Mouse (Mus musculus): ENCODE results near the gene Fdxacb1. TPM values are rescaled to one million over a fixed set of nuclear protein-coding genes. Genes with fewer than 3 reads are reported as not detected.

Gene Fdxacb1
- polyA plus RNA-seq, 2 experiments: 7.4 to 10.6 TPM

DNA sequence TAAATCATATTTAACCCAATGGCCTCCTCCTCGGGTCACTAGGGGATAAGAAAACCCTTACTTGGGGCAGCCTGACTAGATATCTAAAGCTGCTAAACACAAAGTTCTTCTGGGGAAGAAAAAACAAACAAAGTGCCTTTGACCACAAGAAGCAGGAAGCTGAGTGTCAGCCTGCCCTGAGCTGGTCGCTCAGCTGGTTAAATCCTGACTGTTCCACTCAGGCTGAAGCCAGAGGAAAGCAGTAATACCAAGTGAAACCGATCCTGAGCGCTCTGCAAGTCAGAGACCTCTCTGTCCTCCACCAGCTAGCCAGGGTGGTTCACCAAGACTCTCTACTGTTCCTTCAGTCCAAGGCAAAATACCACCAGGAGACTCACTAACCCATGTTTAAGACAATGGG is 38.4 kb upstream of the Fdxacb1 start:
- ATAC-seq (ENCODE audit: low FRiP score, low read depth) (no peak), DNase-seq (ENCODE audit: low spot score) (no peak)
- no peak for TF ChIP-seq POLR2A (IDR thresholded peaks at IDR 0.05; ENCODE audit: borderline replicate concordance, extremely low read depth, insufficient read depth, insufficient read length)
- Histone ChIP-seq H3K4me1 (ENCODE audit: control insufficient read depth, insufficient read depth, low read length) (peaks cover 20% of the 10 kb centered on the region; the same call in 1 of the 2 replicates), H3K36me3 (ENCODE audit: control insufficient read depth, insufficient read depth, low read length) (no peaks in the 10 kb centered on the region), H3K4me3 (replicated peaks; ENCODE audit: low read length) (no peak overlapping the region), H3K27ac (replicated peaks; ENCODE audit: low read depth, low read length) (no peak overlapping the region), H3K27me3 (ENCODE audit: control insufficient read depth, insufficient read depth, low read length) (no peaks in the 10 kb centered on the region), H3K9ac (ENCODE audit: low read depth, low read length, severe bottlenecking) (no peak overlapping the region), H3K4me2 (replicated peaks; ENCODE audit: low read depth, low read length, severe bottlenecking) (no peak overlapping the region), H3K9me3 (ENCODE audit: control insufficient read depth, low read length) (no peaks in the 10 kb centered on the region)
- WGBS: 42% methylated on average over 4 of the region's 4 CpGs

DNA sequence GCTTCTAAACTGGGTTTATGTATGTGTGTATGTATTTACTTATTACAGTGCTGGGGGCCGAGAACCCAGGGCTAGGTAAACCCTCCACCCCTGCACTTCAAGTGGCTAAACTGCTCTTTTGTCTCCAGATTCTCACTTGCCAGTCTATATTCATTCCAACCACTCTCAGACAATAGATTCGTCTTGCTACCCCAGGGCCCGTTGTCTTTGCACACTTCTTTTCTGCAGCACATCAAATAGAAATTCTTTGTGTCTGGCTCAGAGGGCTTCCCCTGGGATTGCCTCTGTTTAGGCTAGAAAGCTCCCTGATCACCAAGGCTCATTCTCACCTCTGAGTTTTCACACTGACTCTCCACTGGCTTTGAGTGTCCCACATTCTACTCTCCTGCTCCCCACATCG is 35.5 kb upstream of the Fdxacb1 start:
- no peak overlapping the region for H3K4me2 ChIP-seq (replicated peaks; ENCODE audit: low read depth, low read length, severe bottlenecking)
- no peak for TF ChIP-seq POLR2A (IDR thresholded peaks at IDR 0.05; ENCODE audit: borderline replicate concordance, extremely low read depth, insufficient read depth, insufficient read length)
- H3K36me3 ChIP-seq (ENCODE audit: control insufficient read depth, insufficient read depth, low read length): no peaks in the 10 kb centered on the region
- no peaks in the 10 kb centered on the region for H3K27me3 ChIP-seq (ENCODE audit: control insufficient read depth, insufficient read depth, low read length)
- no peak for ATAC-seq (ENCODE audit: low FRiP score, low read depth)
- 0 out of 2 replicates have a peak overlapping the region, but pooled peaks have one; percentile 9 for H3K9ac ChIP-seq (ENCODE audit: low read depth, low read length, severe bottlenecking)
- DNase-seq (ENCODE audit: low spot score): no peak
- H3K9me3 ChIP-seq (ENCODE audit: control insufficient read depth, low read length): no peaks in the 10 kb centered on the region
- H3K4me3 ChIP-seq (replicated peaks; ENCODE audit: low read length): no peak overlapping the region
- WGBS: 35% methylated on average over 4 of the region's 4 CpGs
- no peaks in the 10 kb centered on the region for H3K4me1 ChIP-seq (ENCODE audit: control insufficient read depth, insufficient read depth, low read length)
- H3K27ac ChIP-seq (replicated peaks; ENCODE audit: low read depth, low read length): no peak overlapping the region

GRCm38 (mm10) chr9:50734989-50735388 is 33.0 kb upstream of the Fdxacb1 start:
- Histone ChIP-seq H3K9me3 (ENCODE audit: control insufficient read depth, low read length) (no peaks in the 10 kb centered on the region), H3K36me3 (ENCODE audit: control insufficient read depth, insufficient read depth, low read length) (no peaks in the 10 kb centered on the region), H3K27me3 (ENCODE audit: control insufficient read depth, insufficient read depth, low read length) (no peaks in the 10 kb centered on the region), H3K27ac (replicated peaks; ENCODE audit: low read depth, low read length) (no peak overlapping the region), H3K4me2 (replicated peaks; ENCODE audit: low read depth, low read length, severe bottlenecking) (no peak overlapping the region), H3K9ac (ENCODE audit: low read depth, low read length, severe bottlenecking) (no peak overlapping the region), H3K4me3 (replicated peaks; ENCODE audit: low read length) (no peak overlapping the region), H3K4me1 (ENCODE audit: control insufficient read depth, insufficient read depth, low read length) (no peaks in the 10 kb centered on the region)
- DNase-seq (ENCODE audit: low spot score) (peak; percentile 78), ATAC-seq (ENCODE audit: low FRiP score, low read depth) (no peak)
- no peak for TF ChIP-seq POLR2A (IDR thresholded peaks at IDR 0.05; ENCODE audit: borderline replicate concordance, extremely low read depth, insufficient read depth, insufficient read length)
- 6% methylated on average over 9 of the region's 9 CpGs for whole genome bisulfite sequencing

DNA sequence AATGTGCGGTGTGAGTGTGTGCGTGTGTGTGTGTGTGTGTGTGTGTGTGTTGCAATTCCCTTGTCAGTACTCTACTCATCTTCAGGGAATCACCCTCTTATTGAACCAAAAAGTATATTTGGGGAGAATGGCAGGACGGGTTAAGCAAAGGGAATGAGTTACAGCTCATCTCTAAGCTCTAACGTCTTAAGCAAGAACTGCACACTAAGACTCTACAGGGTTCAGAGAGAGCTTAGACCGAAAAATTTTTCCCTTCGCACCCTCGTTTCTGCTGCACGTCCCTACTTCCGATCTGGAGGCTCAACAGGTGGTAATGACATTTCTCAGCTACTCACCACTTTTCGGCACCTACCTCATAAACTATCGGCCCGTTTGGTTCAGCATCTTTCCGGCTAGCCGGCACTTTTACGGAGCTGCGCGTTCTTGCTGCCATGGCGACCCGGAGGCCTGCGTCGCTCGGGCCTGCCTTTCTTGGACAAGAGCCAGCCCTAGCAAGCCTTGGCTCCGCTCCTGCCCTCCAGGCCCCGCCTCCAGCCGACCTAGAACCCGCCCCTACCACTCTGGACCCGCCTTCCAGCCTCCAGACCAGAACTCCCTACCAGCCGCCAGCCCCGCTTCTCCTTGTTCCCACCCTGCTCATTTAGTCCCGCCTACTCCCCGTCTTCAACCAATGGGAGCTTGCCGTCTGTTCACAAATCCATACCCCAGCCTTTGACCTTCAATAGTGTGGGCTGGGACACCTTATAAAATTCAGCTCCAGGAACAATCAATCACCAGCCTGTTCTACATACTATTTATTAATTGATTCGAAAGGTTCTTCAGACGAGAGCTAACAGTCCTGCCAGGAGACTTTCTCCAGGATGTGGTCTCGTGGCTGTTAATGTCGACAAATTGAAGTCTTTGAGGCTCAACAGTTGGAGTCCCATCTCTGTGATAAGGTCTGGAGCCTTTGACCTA is 28.8 kb upstream of the Fdxacb1 start, which contains the start of gene Dixdc1:
Dixdc1 (minus strand) TSS at position 604 of the 957 bp plus-strand sequence.
- H3K4me2 ChIP-seq (replicated peaks; ENCODE audit: low read depth, low read length, severe bottlenecking): peak within 1 kb of the TSS; percentile 68
- no peak within 1 kb of the TSS for H3K27ac ChIP-seq (replicated peaks; ENCODE audit: low read depth, low read length)
- DNase-seq (ENCODE audit: low spot score) (peak; percentile 92), ATAC-seq (ENCODE audit: low FRiP score, low read depth) (peak; percentile 96)
- no peaks in the 10 kb centered on the region for H3K9me3 ChIP-seq (ENCODE audit: control insufficient read depth, low read length)
- H3K27me3 ChIP-seq (ENCODE audit: control insufficient read depth, insufficient read depth, low read length): no peaks in the 10 kb centered on the region
- no peaks in the 10 kb centered on the region for H3K36me3 ChIP-seq (ENCODE audit: control insufficient read depth, insufficient read depth, low read length)
- no peak for TF ChIP-seq POLR2A (IDR thresholded peaks at IDR 0.05; ENCODE audit: borderline replicate concordance, extremely low read depth, insufficient read depth, insufficient read length)
- H3K4me3 ChIP-seq (replicated peaks; ENCODE audit: low read length): peak within 1 kb of the TSS; percentile 38
- 12% methylated on average over 36 of the region's 36 CpGs for WGBS
- H3K9ac ChIP-seq (ENCODE audit: low read depth, low read length, severe bottlenecking): no peak within 1 kb of the TSS
- no peaks in the 10 kb centered on the region for H3K4me1 ChIP-seq (ENCODE audit: control insufficient read depth, insufficient read depth, low read length)

- ATAC-seq (ENCODE audit: low FRiP score, low read depth) (no peak), DNase-seq (ENCODE audit: low spot score) (no peak)
- Histone ChIP-seq H3K27me3 (ENCODE audit: control insufficient read depth, insufficient read depth, low read length) (no peaks in the 10 kb centered on the region), H3K4me1 (ENCODE audit: control insufficient read depth, insufficient read depth, low read length) (peaks cover 1% of the 10 kb centered on the region), H3K4me2 (replicated peaks; ENCODE audit: low read depth, low read length, severe bottlenecking) (no peak overlapping the region), H3K27ac (replicated peaks; ENCODE audit: low read depth, low read length) (no peak overlapping the region), H3K4me3 (replicated peaks; ENCODE audit: low read length) (no peak overlapping the region), H3K9ac (ENCODE audit: low read depth, low read length, severe bottlenecking) (no peak overlapping the region), H3K36me3 (ENCODE audit: control insufficient read depth, insufficient read depth, low read length) (no peaks in the 10 kb centered on the region), H3K9me3 (ENCODE audit: control insufficient read depth, low read length) (no peaks in the 10 kb centered on the region)
- TF ChIP-seq POLR2A (IDR thresholded peaks at IDR 0.05; ENCODE audit: borderline replicate concordance, extremely low read depth, insufficient read depth, insufficient read length): no peak
- 86% methylated on average over 14 of the region's 14 CpGs for WGBS
Measured at GRCm38 (mm10) chr9:50740867-50741784, 26.9 kb upstream of the Fdxacb1 start.
